Mouse (Mus musculus): Measurements from ENCODE around the gene Atp6v0a1. TPM values are rescaled to one million over a fixed set of nuclear protein-coding genes. Genes with fewer than 3 reads are reported as not detected.

Atp6v0a1 gene
- 1.1 TPM for polyA plus RNA-seq (2017; shearing (Covaris generic))

DNA sequence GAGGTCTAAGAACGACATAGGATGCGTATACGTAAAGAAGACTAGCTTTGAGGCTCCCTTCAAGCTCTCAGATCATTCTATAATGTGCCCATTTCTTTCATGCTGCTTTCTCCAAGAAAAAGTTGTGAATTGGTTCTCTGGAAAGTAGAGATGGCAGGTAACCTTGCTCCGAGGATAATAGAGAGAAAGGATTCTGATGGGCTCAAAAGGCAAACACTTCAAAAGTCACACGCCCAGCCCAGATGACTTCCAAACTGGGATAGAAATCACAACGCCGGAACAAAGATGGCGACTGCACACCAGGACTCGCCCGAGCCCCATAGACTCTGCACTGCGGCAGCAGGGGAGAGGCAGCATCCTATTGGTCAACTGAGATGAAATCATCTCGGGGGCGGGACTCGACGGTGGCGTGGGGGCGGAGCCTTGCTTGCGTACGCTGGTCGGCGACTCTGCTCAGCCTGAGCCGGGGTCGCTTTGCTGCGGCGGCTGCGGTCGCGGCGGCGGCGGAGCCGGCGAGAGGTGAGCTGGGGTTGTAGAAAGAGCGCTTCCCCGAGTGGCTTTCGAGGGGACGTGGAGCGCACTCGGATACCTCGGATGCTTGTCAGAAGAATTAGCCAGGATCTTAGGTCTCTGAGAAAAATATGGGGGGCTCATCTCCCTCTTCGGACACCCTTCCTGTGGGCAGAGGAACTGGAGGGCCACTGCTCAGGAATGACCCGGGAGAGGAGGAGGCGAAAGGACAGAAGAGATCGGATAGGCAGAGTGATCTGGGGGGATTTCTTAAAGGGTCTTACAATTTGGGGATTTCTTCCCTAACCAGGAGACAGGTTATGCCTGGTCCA, at the start of gene Atp6v0a1:
TSS of gene Atp6v0a1 (plus strand) at position 407 of the 842 bp plus-strand sequence.

DNA sequence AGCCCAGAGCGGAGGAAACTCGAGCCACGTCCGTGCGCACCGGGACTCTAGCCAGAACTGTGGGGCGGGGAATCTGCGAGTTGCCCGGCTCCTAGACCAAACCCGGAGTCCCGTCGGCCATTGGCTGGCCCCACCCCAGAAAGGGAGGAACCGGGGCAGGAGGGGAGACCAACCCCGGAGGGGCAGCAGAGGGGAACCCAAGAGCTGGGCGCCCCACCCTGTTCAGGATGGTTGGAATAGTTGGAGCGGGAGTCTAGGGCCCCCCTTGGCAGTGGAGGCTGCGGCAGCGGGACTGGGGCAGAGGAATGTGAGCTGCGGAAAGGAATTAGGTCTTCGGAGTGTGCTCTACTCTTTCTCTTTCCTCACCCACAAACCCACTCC, 38.7 kb upstream of the Atp6v0a1 start, which contains the start of gene Cavin1:
TSS of gene Cavin1 (minus strand) at position 331 of the 381 bp plus-strand sequence.

DNA sequence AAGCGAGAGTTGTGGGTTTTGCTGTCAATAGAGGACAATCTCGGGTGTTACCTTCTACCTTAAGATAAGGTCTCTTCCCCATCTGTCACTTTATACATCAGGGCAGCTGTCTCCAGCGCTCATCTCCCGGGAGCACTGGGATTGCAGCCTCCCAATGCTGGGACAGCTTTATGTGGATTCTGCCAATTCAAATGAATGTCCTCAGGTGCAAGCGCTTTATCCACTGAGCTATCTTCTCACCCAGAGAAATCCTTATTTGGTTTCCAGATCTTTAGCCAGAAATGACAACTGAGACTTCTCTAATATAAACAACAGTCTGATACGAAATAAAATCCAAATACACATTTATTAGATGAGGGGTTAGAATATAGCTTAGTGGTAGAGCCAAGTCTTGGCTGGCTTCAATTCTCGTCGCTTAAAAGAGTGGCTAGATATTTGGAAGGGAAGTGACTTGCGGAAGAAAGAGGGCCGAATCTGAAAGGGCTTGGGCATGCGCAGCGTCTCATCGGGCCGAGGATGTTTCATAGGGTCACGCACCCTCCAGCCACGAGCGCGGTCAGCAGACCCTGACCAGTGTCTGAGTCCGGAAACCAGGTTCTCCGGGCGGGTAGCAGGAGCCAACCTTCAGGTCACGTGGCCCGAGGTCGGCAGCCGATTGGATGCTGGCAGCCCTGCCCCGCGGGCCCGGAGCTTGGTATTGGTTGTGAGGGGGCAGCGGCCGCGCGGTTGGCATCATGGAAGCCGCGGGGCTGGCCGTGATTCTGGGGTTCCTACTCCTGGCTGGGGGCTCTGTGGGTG, 60.3 kb downstream of the Atp6v0a1 start, which contains the start of gene Naglu:
TSS of gene Naglu (plus strand) at position 622 of the 798 bp plus-strand sequence.

GRCm38 (mm10) chr11:101078121-101078520, 68.9 kb downstream of the Atp6v0a1 start, which contains the start of gene Hsd17b1:
TSS of gene Hsd17b1 (plus strand) at chr11:101078411.

GRCm38 (mm10) chr11:101082208-101083082, 73.2 kb downstream of the Atp6v0a1 start, which contains the start of gene Coasy:
TSS of gene Coasy (plus strand) at chr11:101082565.

DNA sequence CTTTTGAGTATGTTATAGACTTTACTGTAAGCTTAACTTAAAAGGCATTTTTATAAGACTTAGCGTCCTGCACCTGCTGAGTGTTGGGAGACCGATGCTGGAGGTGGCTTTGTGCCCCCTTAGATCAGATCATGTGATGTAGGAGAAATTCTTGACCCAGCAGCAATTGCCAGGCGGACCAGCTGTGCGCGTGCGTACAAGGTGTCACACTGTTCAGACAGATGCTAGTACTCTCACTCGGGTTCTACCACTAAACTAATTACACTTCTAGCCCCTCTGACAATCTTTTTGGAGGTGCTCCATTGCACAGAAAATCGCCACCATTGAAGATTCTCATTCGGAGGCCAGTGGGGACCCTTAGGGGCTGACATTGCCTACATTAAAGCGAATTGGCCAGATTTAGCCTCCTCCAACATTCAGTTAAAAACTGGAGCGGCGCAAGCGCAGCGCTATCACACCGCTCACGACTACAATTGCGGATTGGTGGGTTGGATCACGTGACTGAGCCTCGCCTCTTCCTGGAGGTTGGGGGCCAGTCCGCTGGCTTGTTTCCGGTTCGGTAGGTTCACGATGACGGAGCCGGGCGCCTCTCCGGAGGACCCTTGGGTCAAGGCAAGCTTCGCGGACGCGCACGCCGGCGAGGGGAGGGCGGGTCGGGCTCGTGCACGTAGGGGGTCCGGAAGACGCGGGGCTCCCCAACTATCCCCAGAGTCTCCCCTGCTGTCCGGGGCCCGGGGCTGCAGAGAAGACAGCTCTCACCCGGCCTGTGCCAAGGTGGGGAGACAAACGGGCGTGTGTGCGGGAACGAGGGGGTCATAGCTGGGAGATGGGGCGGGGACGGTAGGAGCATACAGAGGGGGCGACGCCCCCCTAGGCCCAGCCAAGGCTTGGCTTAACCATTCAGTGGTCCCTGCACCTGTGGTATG, 77.8 kb downstream of the Atp6v0a1 start, which contains the start of gene Mlx:
TSS of gene Mlx (plus strand) at position 522 of the 926 bp plus-strand sequence.

DNA sequence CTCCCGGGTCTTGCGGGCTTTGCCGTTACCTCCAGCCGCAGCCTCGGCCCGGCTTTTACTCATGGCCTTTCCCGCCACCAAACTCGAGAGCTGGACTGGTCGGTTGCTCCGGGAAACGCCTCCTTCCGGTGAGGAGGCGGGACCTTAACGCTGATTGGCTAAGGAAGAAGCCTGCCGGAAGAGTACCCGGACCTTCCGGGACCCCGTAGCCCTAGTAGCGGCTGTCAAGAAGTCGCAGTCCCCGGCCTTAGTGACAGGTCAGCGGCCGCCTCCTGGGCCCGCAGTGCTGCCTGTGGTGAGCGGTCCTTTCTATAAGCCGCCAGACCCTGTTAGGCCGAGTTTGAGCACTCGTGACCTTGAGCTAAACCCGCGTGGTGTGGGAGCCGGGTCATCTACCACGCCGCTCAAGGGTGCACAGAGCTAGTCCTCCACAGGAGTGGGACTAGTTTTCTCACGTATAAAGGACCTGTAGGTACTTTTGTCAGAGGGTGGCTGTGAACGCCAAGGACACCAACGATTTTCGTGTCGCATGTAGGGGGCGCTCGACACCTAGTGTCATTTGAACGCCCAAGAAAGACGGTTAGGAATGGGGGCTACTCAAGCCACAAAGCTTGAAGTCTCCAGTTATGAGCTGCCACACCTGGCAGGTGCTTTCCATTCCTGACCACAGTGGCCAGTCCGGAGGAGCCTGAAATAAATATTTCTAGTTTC, 86.2 kb downstream of the Atp6v0a1 start, which contains the start of gene Psmc3ip:
TSS of gene Psmc3ip (minus strand) at position 123 of the 711 bp plus-strand sequence.

Other genes starting within 250 kb of the Atp6v0a1 start
- gene Kcnh4, start 249.5 kb upstream of the Atp6v0a1 start, polyA plus RNA-seq (2017; shearing (Covaris generic)), result 0.13 TPM
- not detected for gene Hcrt, start 246.5 kb upstream of the Atp6v0a1 start, polyA plus RNA-seq (2017; shearing (Covaris generic))
- 2.6 TPM for gene Ghdc, start 238.5 kb upstream of the Atp6v0a1 start, polyA plus RNA-seq (2017; shearing (Covaris generic))
- 271 TPM for gene Stat5b, start 158.7 kb upstream of the Atp6v0a1 start, polyA plus RNA-seq (2017; shearing (Covaris generic))
- 154 TPM for gene Stat5a, start 150.1 kb upstream of the Atp6v0a1 start, polyA plus RNA-seq (2017; shearing (Covaris generic))
- 351 TPM for gene Stat3, start 69.9 kb upstream of the Atp6v0a1 start, polyA plus RNA-seq (2017; shearing (Covaris generic))
- not detected for gene Cavin1, start 38.6 kb upstream of the Atp6v0a1 start, polyA plus RNA-seq (2017; shearing (Covaris generic))
- 6.4 TPM for gene Naglu, start 60.6 kb downstream of the Atp6v0a1 start, polyA plus RNA-seq (2017; shearing (Covaris generic))
- 0.38 TPM for gene Hsd17b1, start 69.0 kb downstream of the Atp6v0a1 start, polyA plus RNA-seq (2017; shearing (Covaris generic))
- gene Coasy, start 73.1 kb downstream of the Atp6v0a1 start, polyA plus RNA-seq (2017; shearing (Covaris generic)), result 12.0 TPM
- 46.3 TPM for gene Mlx, start 77.8 kb downstream of the Atp6v0a1 start, polyA plus RNA-seq (2017; shearing (Covaris generic))
- 2.1 TPM for gene Psmc3ip, start 86.0 kb downstream of the Atp6v0a1 start, polyA plus RNA-seq (2017; shearing (Covaris generic))
- gene Retreg3, start 110.4 kb downstream of the Atp6v0a1 start, polyA plus RNA-seq (2017; shearing (Covaris generic)), result 42.1 TPM
- gene Tubg1, start 110.5 kb downstream of the Atp6v0a1 start, polyA plus RNA-seq (2017; shearing (Covaris generic)), result 11.4 TPM
- gene Tubg2, start 146.5 kb downstream of the Atp6v0a1 start, polyA plus RNA-seq (2017; shearing (Covaris generic)), result 0.27 TPM
- gene Cntnap1, start 161.1 kb downstream of the Atp6v0a1 start, polyA plus RNA-seq (2017; shearing (Covaris generic)), result 0.11 TPM
- gene Plekhh3, start 161.9 kb downstream of the Atp6v0a1 start, polyA plus RNA-seq (2017; shearing (Covaris generic)), result not detected
- gene Ccr10, start 166.0 kb downstream of the Atp6v0a1 start, polyA plus RNA-seq (2017; shearing (Covaris generic)), result not detected
- gene Ezh1, start 217.0 kb downstream of the Atp6v0a1 start, polyA plus RNA-seq (2017; shearing (Covaris generic)), result 87.5 TPM
- 2.8 TPM for gene Ramp2, start 236.6 kb downstream of the Atp6v0a1 start, polyA plus RNA-seq (2017; shearing (Covaris generic))
- 87.7 TPM for gene Vps25, start 244.3 kb downstream of the Atp6v0a1 start, polyA plus RNA-seq (2017; shearing (Covaris generic))

All from effector memory CD4-positive, alpha-beta T cell, adult 7 months (primary cell).